18 mouse cellular contexts compared by ENCODE assay signal in the genomic region with DNA sequence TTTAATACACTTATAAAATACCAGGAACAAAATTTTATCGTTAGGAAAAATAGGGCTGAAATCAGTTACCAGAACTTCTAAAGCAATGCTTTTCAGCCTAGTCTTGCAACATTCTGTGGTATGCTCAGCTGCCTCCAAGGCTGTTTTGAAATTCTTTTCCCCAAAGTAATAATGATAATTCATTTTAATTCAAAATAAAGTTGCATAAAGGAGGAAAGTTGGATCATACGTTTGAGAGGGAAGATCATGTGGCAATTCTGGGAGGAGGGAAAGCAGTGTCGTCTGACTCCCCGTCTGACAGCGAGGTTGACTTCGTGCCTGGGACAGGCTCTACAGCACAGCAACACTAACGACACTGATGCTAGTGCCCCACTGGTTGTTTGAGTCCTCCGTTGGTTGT.
DNase-seq lines count a peak whose midpoint lies in the region; ATAC-seq and TF ChIP-seq lines count a peak whose summit lies in the region.
"Had no signal": no experiment of that assay in that cellular context is flagged by ENCODE, and none has a peak within 500 bp of the region (broad histone marks: within the 10 kb centered on the region; RNA-seq: fewer than 3 reads in every experiment).

No protein-coding gene starts in this region.

- DNase-seq in gastrocnemius, adult 2 months = peak; percentile 51
- DNase-seq in gastrocnemius, postnatal 36 days = no peak
- peak; percentile 61 for DNase-seq in adrenal gland, adult 8-10 months
- no peak for DNase-seq in urinary bladder, postnatal 14 days (ENCODE audit: low spot score)
- DNase-seq in retina, embryonic 14.5 days (ENCODE audit: low spot score) = no peak
- DNase-seq: cerebellum, adult 9-10 months; embryo, embryonic 11 days; kidney, postnatal 14 days; layer of hippocampus, adult 9-11 months; lung, embryonic 14.5 days; thymus, postnatal 36 days had no signal

- intact Hi-C loops in gastrocnemius, adult 2 months (cut with DNase I) = no loop called here
- intact Hi-C loops in gastrocnemius, postnatal 36 days (cut with DNase I) = no loop called here

- no peak overlapping the region for H3K4me3 ChIP-seq in gastrocnemius, adult 2 months
- H3K4me3 ChIP-seq in megakaryocyte, embryonic 14.5 days (replicated peaks) = peak overlapping the region; percentile 11
- H3K4me3 ChIP-seq: limb, embryonic 15.5 days; midbrain, embryonic 13.5 days had no signal

- no peak for TF ChIP-seq CTCF in gastrocnemius, adult 2 months (IDR thresholded peaks at IDR 0.05)

- no peaks in the 10 kb centered on the region for H3K9me3 ChIP-seq in megakaryocyte, embryonic 14.5 days
- H3K9me3 ChIP-seq: limb, embryonic 15.5 days; midbrain, embryonic 13.5 days had no signal

- H3K4me1 ChIP-seq in megakaryocyte, embryonic 14.5 days = peaks cover 68% of the 10 kb centered on the region
- H3K4me1 ChIP-seq: limb, embryonic 15.5 days; midbrain, embryonic 13.5 days had no signal

- H3K27me3 ChIP-seq in megakaryocyte, embryonic 14.5 days (replicated peaks) = no peaks in the 10 kb centered on the region
- H3K27me3 ChIP-seq: limb, embryonic 15.5 days; midbrain, embryonic 13.5 days had no signal

- H3K27ac ChIP-seq in gastrocnemius, adult 2 months = peak overlapping the region; percentile 67
- H3K27ac ChIP-seq: hindbrain, embryonic 14.5 days; limb, embryonic 15.5 days; midbrain, embryonic 13.5 days had no signal

- peak; percentile 78 for ATAC-seq in granulocyte monocyte progenitor cell, adult 5-6 weeks (replicated peaks; ENCODE audit: poor library complexity, severe bottlenecking)
- no peak for ATAC-seq in cerebellum, adult (ENCODE audit: insufficient number of reproducible peaks, low FRiP score, low TSS enrichment)
- ATAC-seq: forebrain, embryonic 16.5 days; midbrain, embryonic 13.5 days had no signal

- H3K36me3 ChIP-seq in megakaryocyte, embryonic 14.5 days (replicated peaks; ENCODE audit: low read length) = peaks cover 5% of the 10 kb centered on the region
- H3K36me3 ChIP-seq: limb, embryonic 15.5 days; midbrain, embryonic 13.5 days had no signal

Comparison
In these comparisons a context has a peak if more than half of its experiments do, and no peak if none do; other contexts are left out.
1. DNase-seq: peak in gastrocnemius, adult 2 months (single experiment) and adrenal gland, adult 8-10 months (single experiment); none in gastrocnemius, postnatal 36 days (0 of 2), urinary bladder, postnatal 14 days (single experiment) and retina, embryonic 14.5 days (single experiment).